Mouse (Mus musculus): Measurements from ENCODE around the gene Sugct. TPM values are rescaled to one million over a fixed set of nuclear protein-coding genes. Genes with fewer than 3 reads are reported as not detected.
"Not testable (repeated sequence)": the region's sequence is repeated elsewhere in the genome, so short reads cannot be mapped to it uniquely, and the experiment has no call there.

Gene Sugct
- polyA plus RNA-seq, 1 experiment from 2014 or later = 2.3 TPM

DNA sequence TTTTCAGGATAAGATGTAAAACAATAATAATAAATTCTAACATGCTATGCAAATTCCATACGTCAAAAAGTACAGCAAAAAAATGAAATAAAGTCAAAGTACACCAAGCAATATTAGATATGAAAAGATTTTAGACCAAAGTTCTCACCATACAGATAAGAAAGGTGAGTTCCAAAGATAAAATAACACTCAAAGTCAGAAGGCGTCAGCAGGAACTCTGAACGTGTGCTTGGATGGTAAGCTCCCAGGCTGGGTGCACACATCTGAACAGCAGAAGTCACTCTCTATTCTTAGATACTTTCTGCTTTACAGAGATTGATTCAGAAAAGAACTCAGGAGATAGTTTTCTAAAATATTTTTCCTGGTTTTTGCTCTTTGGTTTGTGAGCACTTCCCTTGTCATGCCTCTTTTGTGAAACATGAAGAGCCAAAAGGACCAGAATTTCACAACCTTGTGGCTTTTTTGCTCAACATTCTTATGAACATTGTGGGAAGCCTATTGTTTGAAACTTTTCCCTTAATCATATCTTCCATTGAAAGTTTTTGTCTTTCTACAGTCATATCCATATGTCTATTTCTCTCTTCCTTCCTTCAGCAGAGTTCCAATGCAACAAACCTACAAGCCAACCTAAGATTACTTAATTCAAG, 110.0 kb downstream of the Sugct start:
- Histone ChIP-seq H3K9me3 (replicated peaks) (no peaks in the 10 kb centered on the region), H3K4me3 (no peak overlapping the region), H3K27me3 (no peaks in the 10 kb centered on the region), H3K36me3 (ENCODE audit: poor library complexity, severe bottlenecking) (no peaks in the 10 kb centered on the region), H3K27ac (no peak overlapping the region), H3K4me2 (no peak overlapping the region), H3K4me1 (no peaks in the 10 kb centered on the region), H3K9ac (no peak overlapping the region)
- WGBS = 52% methylated on average over 3 of the region's 3 CpGs
- no peak for ATAC-seq

DNA sequence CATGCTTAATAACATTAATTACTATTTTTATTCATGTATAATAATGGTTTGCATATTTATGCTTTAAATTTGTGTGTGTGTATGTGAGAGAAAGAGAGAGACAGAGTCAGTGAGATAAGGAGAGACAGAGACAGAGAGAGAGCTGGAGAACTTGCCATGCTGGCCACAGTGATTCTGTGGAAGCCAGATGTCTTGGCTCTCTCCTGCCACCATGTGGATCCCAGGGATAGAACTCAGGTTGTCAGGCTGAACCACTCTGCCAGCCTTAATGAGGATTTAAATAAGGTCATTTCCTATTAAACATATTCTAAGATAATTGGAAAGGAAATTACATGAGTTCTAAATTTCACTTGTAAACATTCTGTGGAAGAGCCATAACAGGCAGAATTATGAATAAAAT, 110.5 kb downstream of the Sugct start:
- Histone ChIP-seq H3K9me3 (replicated peaks) (no peaks in the 10 kb centered on the region), H3K4me3 (no peak overlapping the region), H3K36me3 (ENCODE audit: poor library complexity, severe bottlenecking) (no peaks in the 10 kb centered on the region), H3K4me1 (no peaks in the 10 kb centered on the region), H3K27me3 (no peaks in the 10 kb centered on the region), H3K9ac (no peak overlapping the region), H3K4me2 (no peak overlapping the region), H3K27ac (no peak overlapping the region)
- peak; percentile 72; the same call in 1 of the 2 replicates for ATAC-seq

DNA sequence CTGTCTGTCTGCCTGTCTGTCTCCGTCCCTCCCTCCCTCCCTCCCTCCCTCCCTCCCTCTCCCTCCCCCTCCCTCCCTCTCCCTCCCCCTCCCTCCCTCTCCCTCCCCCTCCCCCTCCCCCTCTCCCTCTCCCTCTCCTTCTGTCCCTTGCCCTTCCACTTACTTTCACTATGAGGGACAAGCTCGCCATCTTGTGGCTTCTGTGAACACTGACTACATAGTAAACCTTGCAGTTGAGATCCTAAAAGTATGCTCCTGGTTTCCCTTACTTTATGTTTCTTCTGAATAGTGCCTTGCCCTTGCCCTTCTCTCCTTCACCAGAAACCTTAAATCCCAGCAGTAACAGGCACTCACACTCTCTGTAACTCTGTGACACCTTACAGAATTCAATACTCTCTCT, 113.7 kb downstream of the Sugct start:
- H3K4me3 ChIP-seq = no peak overlapping the region
- no peak overlapping the region for H3K4me2 ChIP-seq
- no peaks in the 10 kb centered on the region for H3K27me3 ChIP-seq
- no peak overlapping the region for H3K9ac ChIP-seq
- H3K4me1 ChIP-seq = no peaks in the 10 kb centered on the region
- WGBS = 13% methylated on average over 2 of the region's 2 CpGs
- H3K27ac ChIP-seq = no peak overlapping the region
- no peaks in the 10 kb centered on the region for H3K9me3 ChIP-seq (replicated peaks)
- H3K36me3 ChIP-seq (ENCODE audit: poor library complexity, severe bottlenecking) = no peaks in the 10 kb centered on the region
- ATAC-seq = no peak

DNA sequence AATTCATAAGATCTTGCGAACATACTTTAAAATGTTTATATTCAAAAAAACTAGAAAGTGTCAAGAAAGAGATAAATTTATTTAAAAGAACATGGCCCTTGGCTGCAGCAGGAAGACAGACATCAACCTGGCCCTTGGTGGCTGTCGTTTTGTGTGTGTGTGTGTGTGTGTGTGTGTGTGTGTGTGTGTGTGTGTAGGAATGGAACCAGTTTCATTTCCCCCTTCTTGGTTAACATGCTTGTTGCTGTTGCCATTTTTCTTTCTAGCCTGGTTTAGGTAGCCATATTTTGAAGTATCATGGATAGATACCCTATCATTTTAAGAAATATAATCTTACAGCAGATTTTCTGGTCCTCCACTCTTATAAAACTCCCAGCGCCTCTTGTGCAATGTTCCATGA, 136.0 kb downstream of the Sugct start:
- Histone ChIP-seq H3K9ac (no peak overlapping the region), H3K4me1 (no peaks in the 10 kb centered on the region)

DNA sequence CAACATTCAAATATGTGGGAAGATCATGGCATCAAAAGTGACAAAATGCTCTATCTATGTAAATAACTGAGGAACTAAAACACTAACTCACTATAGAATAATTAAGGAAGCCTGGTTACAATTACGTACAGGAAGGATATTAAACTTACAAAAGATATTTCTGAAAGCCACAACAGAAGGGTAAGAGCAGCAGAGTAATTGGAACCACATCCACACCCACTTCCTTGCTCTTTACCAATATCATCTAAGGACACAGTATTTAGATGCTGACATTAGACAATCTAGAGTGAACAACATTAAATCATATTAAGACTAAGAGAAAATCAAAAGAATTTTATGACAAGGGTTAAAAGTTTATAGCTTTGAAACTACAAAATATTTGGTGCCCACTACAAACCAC, 159.0 kb downstream of the Sugct start:
- whole genome bisulfite sequencing = 79% methylated on average over 1 of the region's 1 CpGs
- no peaks in the 10 kb centered on the region for H3K27me3 ChIP-seq
- H3K4me2 ChIP-seq = no peak overlapping the region
- H3K4me1 ChIP-seq = no peaks in the 10 kb centered on the region
- no peak for ATAC-seq
- no peaks in the 10 kb centered on the region for H3K9me3 ChIP-seq (replicated peaks)
- H3K27ac ChIP-seq = no peak overlapping the region
- H3K4me3 ChIP-seq = no peak overlapping the region
- no peak overlapping the region for H3K9ac ChIP-seq
- H3K36me3 ChIP-seq (ENCODE audit: poor library complexity, severe bottlenecking) = no peaks in the 10 kb centered on the region

More for the DNA sequence above, 136.0 kb downstream of the Sugct start:
- no peak overlapping the region for H3K4me2 ChIP-seq
- no peak for ATAC-seq
- 85% methylated on average over 3 of the region's 3 CpGs for WGBS
- H3K27me3 ChIP-seq = no peaks in the 10 kb centered on the region
- no peak overlapping the region for H3K4me3 ChIP-seq
- H3K27ac ChIP-seq = no peak overlapping the region
- no peaks in the 10 kb centered on the region for H3K9me3 ChIP-seq (replicated peaks)
- H3K36me3 ChIP-seq (ENCODE audit: poor library complexity, severe bottlenecking) = no peaks in the 10 kb centered on the region

DNA sequence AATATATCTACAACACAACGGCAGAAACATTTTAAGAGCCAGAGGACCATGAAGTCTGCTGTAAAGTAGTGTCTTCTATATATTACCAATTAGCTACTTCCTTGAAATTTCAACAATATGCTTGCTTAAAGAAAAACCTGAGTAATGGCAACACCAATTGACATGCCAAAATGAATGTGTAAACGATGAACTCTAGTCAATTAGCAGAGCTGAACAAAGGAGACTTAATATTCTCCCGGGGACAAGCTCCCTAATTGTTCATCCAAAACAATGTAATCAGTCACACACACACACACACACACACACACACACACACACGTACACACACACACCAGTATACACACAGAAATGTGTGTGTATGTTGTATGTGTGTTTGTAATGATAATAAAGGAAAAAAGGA, 160.5 kb downstream of the Sugct start:
- Histone ChIP-seq H3K36me3 (ENCODE audit: poor library complexity, severe bottlenecking) (no peaks in the 10 kb centered on the region), H3K4me1 (no peaks in the 10 kb centered on the region), H3K4me2 (no peak overlapping the region), H3K27me3 (no peaks in the 10 kb centered on the region), H3K9ac (no peak overlapping the region), H3K9me3 (replicated peaks) (no peaks in the 10 kb centered on the region), H3K27ac (no peak overlapping the region), H3K4me3 (no peak overlapping the region)
- WGBS = 38% methylated on average over 4 of the region's 4 CpGs
- ATAC-seq = no peak

DNA sequence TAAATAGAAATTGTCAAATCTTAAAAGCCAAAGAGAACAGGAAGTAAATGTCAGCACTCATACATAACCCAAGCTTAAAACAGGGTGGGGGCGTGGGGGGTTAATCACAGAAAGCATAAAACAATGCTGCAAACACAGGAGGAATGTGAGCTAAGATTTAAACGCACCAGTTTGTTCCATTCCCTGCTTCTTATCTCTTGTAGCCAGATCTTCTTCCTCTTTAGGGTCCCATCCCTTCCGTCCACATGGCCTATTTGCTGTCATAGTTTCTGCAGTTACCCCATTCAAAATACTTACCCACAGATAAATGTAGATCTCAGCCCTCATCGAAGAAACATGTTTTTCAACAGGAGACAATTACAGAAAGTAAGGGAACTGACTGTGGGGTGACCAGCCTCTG, 160.9 kb downstream of the Sugct start:
- Histone ChIP-seq H3K27me3 (no peaks in the 10 kb centered on the region), H3K36me3 (ENCODE audit: poor library complexity, severe bottlenecking) (no peaks in the 10 kb centered on the region), H3K4me2 (no peak overlapping the region), H3K4me1 (no peaks in the 10 kb centered on the region), H3K27ac (no peak overlapping the region), H3K9me3 (replicated peaks) (no peaks in the 10 kb centered on the region), H3K9ac (no peak overlapping the region), H3K4me3 (no peak overlapping the region)
- WGBS = 71% methylated on average over 4 of the region's 4 CpGs
- no peak for ATAC-seq

DNA sequence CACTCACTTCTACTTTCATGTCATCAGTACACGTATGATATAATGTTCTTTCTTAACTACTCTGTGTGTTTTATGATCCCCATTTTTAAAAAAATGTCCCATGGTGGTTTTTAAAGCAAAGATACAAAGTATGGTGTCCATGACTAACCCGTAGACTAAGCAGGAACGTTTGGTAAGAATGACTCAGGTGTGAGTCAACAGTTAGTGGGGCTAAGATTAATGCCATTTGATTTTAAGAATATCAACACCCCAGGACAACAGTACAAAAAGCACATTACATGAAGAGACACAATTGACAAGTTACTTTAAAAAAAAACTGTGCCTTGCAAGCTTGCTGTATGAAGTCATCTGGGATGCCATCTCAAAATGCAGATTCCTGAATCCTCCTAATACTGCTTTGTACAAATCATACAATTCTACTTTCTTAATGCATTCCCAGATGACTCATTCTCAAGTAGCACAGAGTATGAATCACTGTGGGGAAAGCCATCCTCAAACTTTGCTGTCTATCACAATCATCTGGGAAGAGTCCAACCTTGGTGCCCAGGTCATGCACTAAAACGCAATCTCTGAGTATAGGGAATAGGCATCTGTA, 184.1 kb downstream of the Sugct start:
- WGBS = 83% methylated on average over 4 of the region's 4 CpGs
- Histone ChIP-seq H3K4me1 (no peaks in the 10 kb centered on the region), H3K27me3 (no peaks in the 10 kb centered on the region), H3K27ac (no peak overlapping the region), H3K9ac (no peak overlapping the region), H3K9me3 (replicated peaks) (no peaks in the 10 kb centered on the region), H3K4me2 (no peak overlapping the region), H3K4me3 (no peak overlapping the region), H3K36me3 (ENCODE audit: poor library complexity, severe bottlenecking) (no peaks in the 10 kb centered on the region)
- ATAC-seq = no peak

DNA sequence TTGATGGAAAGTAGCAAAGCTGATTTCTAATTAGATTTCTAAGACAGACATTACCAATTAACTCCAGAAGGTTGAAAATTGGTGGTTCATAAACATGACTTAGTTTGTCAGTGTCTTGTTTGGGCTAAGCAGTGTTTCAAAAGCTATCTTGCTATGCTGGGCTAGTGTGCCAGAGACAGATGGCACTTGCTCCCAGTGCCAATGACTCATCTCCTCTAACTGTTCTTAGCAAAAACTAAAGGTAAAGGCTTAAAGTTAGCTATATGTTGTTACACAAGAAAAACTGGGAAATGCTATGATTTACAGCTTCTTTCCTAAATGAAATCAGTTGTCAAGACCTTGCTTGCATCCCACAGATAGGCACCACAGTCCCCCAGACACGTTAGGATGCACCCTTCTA, 200.4 kb downstream of the Sugct start:
- H3K4me1 ChIP-seq = no peaks in the 10 kb centered on the region
- H3K9me3 ChIP-seq (replicated peaks) = no peaks in the 10 kb centered on the region
- H3K27me3 ChIP-seq = no peaks in the 10 kb centered on the region
- ATAC-seq = no peak
- H3K9ac ChIP-seq = no peak overlapping the region
- no peak overlapping the region for H3K4me2 ChIP-seq
- no peak overlapping the region for H3K4me3 ChIP-seq
- 63% methylated on average over 1 of the region's 1 CpGs for WGBS
- H3K27ac ChIP-seq = no peak overlapping the region
- no peaks in the 10 kb centered on the region for H3K36me3 ChIP-seq (ENCODE audit: poor library complexity, severe bottlenecking)

DNA sequence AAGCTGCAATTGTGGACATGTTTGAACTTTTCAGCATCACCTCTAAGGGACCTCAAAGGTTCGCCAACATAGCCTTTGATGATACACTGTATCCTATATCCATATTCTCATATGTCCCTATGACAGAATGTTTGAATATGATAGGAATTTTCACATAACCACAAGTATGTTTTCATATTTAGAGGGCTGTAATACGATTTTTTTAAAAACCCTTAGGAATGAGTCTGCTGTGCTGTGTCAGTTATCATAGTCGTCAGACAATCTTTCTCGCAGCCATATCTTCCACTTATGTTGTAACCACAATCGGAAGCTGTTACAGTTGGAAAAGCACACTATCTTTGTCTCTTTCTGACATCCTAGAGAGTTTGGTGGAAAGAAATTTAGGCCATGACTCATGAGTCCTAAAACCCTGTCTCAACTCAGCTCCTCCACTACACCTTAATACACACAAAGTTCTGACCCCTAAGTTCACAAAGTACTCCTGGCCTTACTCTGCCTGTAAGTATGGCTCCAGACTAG, 201.2 kb downstream of the Sugct start:
- 90% methylated on average over 5 of the region's 5 CpGs for WGBS
- Histone ChIP-seq H3K4me2 (no peak overlapping the region), H3K27me3 (no peaks in the 10 kb centered on the region), H3K9me3 (replicated peaks) (no peaks in the 10 kb centered on the region), H3K36me3 (ENCODE audit: poor library complexity, severe bottlenecking) (no peaks in the 10 kb centered on the region), H3K4me3 (no peak overlapping the region), H3K9ac (no peak overlapping the region), H3K27ac (no peak overlapping the region), H3K4me1 (no peaks in the 10 kb centered on the region)
- ATAC-seq = no peak

DNA sequence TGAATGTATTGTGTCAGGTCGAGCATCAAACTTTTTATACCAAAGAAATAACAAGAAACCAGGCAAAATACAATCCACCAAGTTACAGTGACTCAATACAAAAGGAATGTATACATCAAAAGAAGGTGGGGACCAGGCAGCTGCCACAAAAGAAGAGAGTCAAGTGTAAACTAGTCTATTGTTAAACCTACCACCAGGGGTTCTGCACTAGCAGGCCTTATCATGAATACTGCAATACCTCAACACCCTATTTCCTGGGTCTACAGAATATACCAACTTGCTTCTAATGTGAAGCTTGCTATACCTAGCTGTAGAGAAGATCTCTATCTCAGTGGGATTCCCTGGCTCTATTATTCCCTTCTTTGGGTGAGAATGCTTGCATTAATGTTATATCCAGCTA, 237.4 kb downstream of the Sugct start:
- not testable (repeated sequence) for H3K4me1 ChIP-seq; H3K27me3 ChIP-seq; H3K9me3 ChIP-seq (replicated peaks); H3K9ac ChIP-seq; ATAC-seq; H3K4me3 ChIP-seq; H3K4me2 ChIP-seq; H3K27ac ChIP-seq; H3K36me3 ChIP-seq (ENCODE audit: poor library complexity, severe bottlenecking)
- WGBS = 25% methylated on average over 1 of the region's 1 CpGs

DNA sequence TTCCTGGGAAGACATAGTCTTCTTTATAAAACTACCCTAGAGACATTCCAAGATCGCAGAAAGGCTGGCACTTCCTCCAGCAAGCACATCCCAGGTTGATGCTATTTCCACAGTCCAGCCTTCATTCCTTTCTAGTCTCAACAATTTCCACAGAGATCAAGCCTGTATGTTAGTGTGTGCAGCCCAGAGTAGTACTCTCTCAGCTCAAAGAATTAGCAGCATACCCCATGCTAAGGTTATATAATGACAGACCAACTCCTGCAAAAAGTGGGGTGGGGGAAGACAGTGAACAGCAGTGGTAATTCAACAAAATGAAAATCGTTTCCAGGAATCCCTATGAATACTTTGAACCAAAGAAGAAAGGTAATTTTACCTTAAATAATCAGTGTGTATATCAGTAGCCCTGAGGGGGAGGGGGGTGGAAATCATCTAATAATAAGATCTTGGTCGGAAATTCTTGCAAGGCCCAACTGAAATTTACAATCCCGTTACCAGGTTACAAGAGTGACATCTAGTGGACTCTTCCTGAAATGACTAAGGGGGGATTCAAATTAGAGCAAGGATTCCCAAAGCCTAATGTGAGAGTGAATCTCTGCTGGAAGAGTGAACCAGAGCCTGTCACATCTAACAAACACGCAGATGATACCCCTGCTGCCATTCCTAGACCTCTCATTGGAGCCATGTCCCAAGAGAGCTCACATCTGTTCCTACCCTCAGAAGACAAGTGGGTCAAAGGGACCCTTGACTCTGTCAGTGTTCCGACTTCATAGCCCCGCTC, 263.0 kb downstream of the Sugct start:
- no peaks in the 10 kb centered on the region for H3K9me3 ChIP-seq (replicated peaks)
- WGBS = 43% methylated on average over 7 of the region's 7 CpGs
- no peak overlapping the region for H3K27ac ChIP-seq
- no peaks in the 10 kb centered on the region for H3K36me3 ChIP-seq (ENCODE audit: poor library complexity, severe bottlenecking)
- no peaks in the 10 kb centered on the region for H3K27me3 ChIP-seq
- ATAC-seq = peak; percentile 78
- H3K4me3 ChIP-seq = no peak overlapping the region
- H3K9ac ChIP-seq = no peak overlapping the region
- H3K4me2 ChIP-seq = no peak overlapping the region
- H3K4me1 ChIP-seq = no peaks in the 10 kb centered on the region
